Mouse (Mus musculus): ENCODE measurements around the gene Prdm2. TPM values are rescaled to one million over a fixed set of nuclear protein-coding genes. Genes with fewer than 3 reads are reported as not detected.

Prdm2 gene
- polyA plus RNA-seq, 1 experiment, result 13.5 TPM

DNA sequence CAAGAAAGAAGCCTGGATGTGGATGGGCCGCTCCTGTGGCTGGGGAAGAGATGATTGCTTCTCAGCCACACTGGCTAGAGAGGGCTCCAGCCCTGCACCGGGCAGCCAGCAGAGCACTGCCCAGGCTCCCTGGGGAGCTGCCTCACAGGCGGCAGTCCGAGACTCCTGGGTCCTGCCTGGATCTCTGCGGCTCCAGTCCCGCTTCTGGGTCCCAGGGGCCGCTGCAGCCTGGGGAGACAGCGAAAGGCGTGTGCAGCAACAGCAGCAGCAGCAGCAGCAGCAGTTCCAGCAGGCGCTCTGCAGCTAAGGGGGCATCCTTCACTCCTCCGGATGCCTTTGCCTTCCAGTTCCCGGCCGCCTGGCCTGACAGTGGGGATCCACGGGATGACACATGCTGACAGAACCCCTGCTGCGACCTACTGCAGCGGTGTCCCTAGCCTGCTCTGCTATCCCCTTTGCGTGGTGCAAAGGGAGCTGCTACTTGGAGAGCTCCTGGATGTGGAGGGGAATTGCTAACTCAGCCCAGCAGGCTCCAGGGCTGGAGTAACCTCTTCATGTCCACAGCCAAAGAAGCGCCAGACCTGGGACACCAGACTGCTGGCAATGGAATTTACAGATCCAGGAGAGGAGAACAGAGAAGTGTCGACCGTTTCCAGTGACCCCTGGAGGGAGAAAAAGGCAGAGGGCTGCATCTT, 138.6 kb downstream of the Prdm2 start:
- DNase-seq (ENCODE audit: low read depth in 1 of 2, low spot score in 2 of 2), result no peak
- no peaks in the 10 kb centered on the region for H3K36me3 ChIP-seq (ENCODE audit: control insufficient read depth, insufficient read depth, low read length)
- H3K4me1 ChIP-seq (ENCODE audit: control insufficient read depth, insufficient read depth, insufficient read length), result no peaks in the 10 kb centered on the region
- no peak for TF ChIP-seq POLR2A (IDR thresholded peaks at IDR 0.05; ENCODE audit: low read depth, low read length)
- TF ChIP-seq CTCF (IDR thresholded peaks at IDR 0.05; ENCODE audit: extremely low read depth, insufficient read depth, insufficient read length, insufficient replicate concordance), result no peak
- WGBS, result 18% methylated on average over 20 of the region's 20 CpGs
- H3K27ac ChIP-seq (ENCODE audit: insufficient read depth, low read length), result no peak overlapping the region
- no peak overlapping the region for H3K4me3 ChIP-seq (ENCODE audit: extremely low read depth, insufficient read depth, insufficient read length)
- H3K27me3 ChIP-seq (ENCODE audit: control insufficient read depth, insufficient read depth, low read length), result peaks cover 4% of the 10 kb centered on the region; the same call in 1 of the 2 replicates

DNA sequence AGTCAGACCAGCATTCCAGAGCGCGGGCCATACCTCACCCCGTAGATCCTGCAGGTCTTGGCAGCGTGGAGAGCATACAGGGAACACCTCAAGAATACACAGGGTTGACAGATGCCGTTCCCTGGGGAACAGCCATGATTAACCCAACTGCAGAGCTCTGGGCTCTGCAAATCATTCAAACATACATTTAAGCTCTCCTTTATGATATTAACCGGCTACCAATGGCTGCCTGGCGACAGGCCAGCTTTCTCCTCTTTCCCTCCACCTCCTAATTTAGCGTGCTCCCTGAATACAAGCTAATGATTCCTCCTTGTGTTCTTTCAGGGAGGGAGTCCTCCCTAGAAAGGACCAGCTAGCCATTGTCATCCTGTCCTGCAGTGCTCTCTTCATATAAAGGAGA, 141.0 kb downstream of the Prdm2 start:
- Histone ChIP-seq H3K4me1 (ENCODE audit: control insufficient read depth, insufficient read depth, insufficient read length) (no peaks in the 10 kb centered on the region), H3K27me3 (ENCODE audit: control insufficient read depth, insufficient read depth, low read length) (peaks cover 4% of the 10 kb centered on the region; the same call in 1 of the 2 replicates), H3K27ac (ENCODE audit: insufficient read depth, low read length) (no peak overlapping the region), H3K4me3 (ENCODE audit: extremely low read depth, insufficient read depth, insufficient read length) (no peak overlapping the region), H3K36me3 (ENCODE audit: control insufficient read depth, insufficient read depth, low read length) (no peaks in the 10 kb centered on the region)
- DNase-seq (ENCODE audit: low read depth in 1 of 2, low spot score in 2 of 2), result no peak
- WGBS, result 66% methylated on average over 8 of the region's 8 CpGs
- no peak for TF ChIP-seq CTCF (IDR thresholded peaks at IDR 0.05; ENCODE audit: extremely low read depth, insufficient read depth, insufficient read length, insufficient replicate concordance)
- no peak for TF ChIP-seq POLR2A (IDR thresholded peaks at IDR 0.05; ENCODE audit: low read depth, low read length)

DNA sequence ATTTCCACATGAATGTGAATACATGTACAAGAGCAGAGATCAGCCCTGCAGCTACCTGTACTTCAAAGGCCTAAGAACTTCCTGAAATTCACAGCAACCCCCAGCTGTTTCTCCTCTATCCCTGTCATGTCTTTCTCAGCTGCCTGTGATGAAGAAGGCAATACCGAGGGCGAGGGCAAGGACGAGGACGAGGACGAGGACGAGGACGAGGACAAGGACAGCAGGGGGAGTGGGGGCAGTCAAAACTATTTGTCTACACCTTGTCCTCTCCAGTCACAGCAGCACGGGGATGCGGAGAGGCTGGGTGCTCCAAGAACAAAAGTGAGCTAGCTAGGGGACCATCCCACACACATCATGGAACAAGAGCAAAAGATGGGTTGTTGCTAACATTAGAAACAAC, 145.8 kb downstream of the Prdm2 start:
- Histone ChIP-seq H3K27me3 (ENCODE audit: control insufficient read depth, insufficient read depth, low read length) (no peaks in the 10 kb centered on the region), H3K27ac (ENCODE audit: insufficient read depth, low read length) (no peak overlapping the region), H3K4me1 (ENCODE audit: control insufficient read depth, insufficient read depth, insufficient read length) (no peaks in the 10 kb centered on the region), H3K36me3 (ENCODE audit: control insufficient read depth, insufficient read depth, low read length) (no peaks in the 10 kb centered on the region), H3K4me3 (ENCODE audit: extremely low read depth, insufficient read depth, insufficient read length) (no peak overlapping the region)
- 91% methylated on average over 9 of the region's 9 CpGs for WGBS
- TF ChIP-seq CTCF (IDR thresholded peaks at IDR 0.05; ENCODE audit: extremely low read depth, insufficient read depth, insufficient read length, insufficient replicate concordance) (no peak), POLR2A (IDR thresholded peaks at IDR 0.05; ENCODE audit: low read depth, low read length) (no peak)
- no peak for DNase-seq (ENCODE audit: low read depth in 1 of 2, low spot score in 2 of 2)

DNA sequence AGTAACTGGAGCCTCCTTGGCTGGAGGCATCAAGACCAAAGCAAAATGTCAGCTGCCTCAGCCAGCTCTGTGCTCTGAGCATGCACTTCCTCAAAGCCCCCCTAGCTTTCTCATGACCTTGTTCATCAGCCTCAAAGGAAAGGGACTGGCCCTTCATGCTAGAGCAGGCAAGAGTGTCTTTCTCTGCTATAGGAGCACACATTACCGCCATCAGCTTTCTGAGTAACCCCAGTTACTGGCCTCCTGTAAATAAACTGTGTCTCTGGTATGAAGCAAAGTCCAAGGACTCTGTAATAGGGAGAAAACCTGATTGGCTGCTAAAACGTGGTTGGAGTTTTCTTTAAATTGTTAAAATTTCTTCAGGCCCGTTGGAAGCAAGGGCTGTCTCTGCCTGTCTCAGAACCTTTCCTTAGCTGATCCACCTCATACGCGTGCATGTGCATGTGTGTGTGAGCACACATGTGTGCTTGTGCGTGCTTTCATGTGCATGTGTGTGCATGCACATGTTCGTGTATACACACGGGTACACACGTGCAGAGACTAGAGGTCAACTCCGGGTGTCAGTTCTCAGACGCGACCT, 153.9 kb downstream of the Prdm2 start:
- Histone ChIP-seq H3K4me3 (ENCODE audit: extremely low read depth, insufficient read depth, insufficient read length) (no peak overlapping the region), H3K27me3 (ENCODE audit: control insufficient read depth, insufficient read depth, low read length) (no peaks in the 10 kb centered on the region), H3K27ac (ENCODE audit: insufficient read depth, low read length) (no peak overlapping the region), H3K36me3 (ENCODE audit: control insufficient read depth, insufficient read depth, low read length) (no peaks in the 10 kb centered on the region), H3K4me1 (ENCODE audit: control insufficient read depth, insufficient read depth, insufficient read length) (no peaks in the 10 kb centered on the region)
- no peak for TF ChIP-seq POLR2A (IDR thresholded peaks at IDR 0.05; ENCODE audit: low read depth, low read length)
- no peak for TF ChIP-seq CTCF (IDR thresholded peaks at IDR 0.05; ENCODE audit: extremely low read depth, insufficient read depth, insufficient read length, insufficient replicate concordance)
- DNase-seq (ENCODE audit: low read depth in 1 of 2, low spot score in 2 of 2), result no peak
- WGBS, result 91% methylated on average over 12 of the region's 12 CpGs

Other genes starting within 250 kb of the Prdm2 start
- 0.18 and 0.28 TPM in 2 replicates for gene Pdpn, start 86.6 kb upstream of the Prdm2 start, polyA plus RNA-seq (2012; rRNA removed)
- not detected in 2 replicates for gene Lrrc38, start 136.8 kb upstream of the Prdm2 start, polyA plus RNA-seq (2012; rRNA removed)
- gene Pramel1, start 181.4 kb upstream of the Prdm2 start, polyA plus RNA-seq (2012; rRNA removed), result not detected in 2 replicates
- gene Pramef8, start 199.4 kb upstream of the Prdm2 start, polyA plus RNA-seq (2012; rRNA removed), result 4.6 and 5.2 TPM in 2 replicates
- gene Oog4, start 237.3 kb upstream of the Prdm2 start, polyA plus RNA-seq (2012; rRNA removed), result not detected in 2 replicates

All from spleen, adult 2 months (tissue).